Mouse (Mus musculus) neural tube, embryonic 12.5 days (tissue): ENCODE data around the gene Ttll7. TPM values are rescaled to one million over a fixed set of nuclear protein-coding genes. Genes with fewer than 3 reads are reported as not detected.
A peak's percentile ranks its signal among the peaks of the same experiment; 100 is the strongest.

Source experiments
- ATAC-seq: fragments of 200-750 bp; cut with Nextera tagmentation; 2 replicates; pipeline ENCODE4 v1.8.0; 2017; ENCODE audit warnings: low read depth, mild to moderate bottlenecking, moderate TSS enrichment, moderate library complexity; ENCODE audit not compliant: low FRiP score
- H3K27ac ChIP-seq: fragments of 300-500 bp; sonication (generic); 2 replicates; pipeline ENCODE4 v1.5.1; 2016
- H3K27me3 ChIP-seq: fragments of 300-500 bp; sonication (generic); replicated peaks from 2 replicates; pipeline ENCODE4 v1.6.1; 2016; ENCODE audit warnings: mild to moderate bottlenecking
- H3K36me3 ChIP-seq: fragments of 300-500 bp; sonication (generic); 2 replicates; pipeline ENCODE4 v1.6.1; 2016; ENCODE audit warnings: mild to moderate bottlenecking
- H3K4me1 ChIP-seq: fragments of 300-500 bp; sonication (generic); 2 replicates; pipeline ENCODE4 v1.6.1; 2016
- H3K4me2 ChIP-seq: fragments of 300-500 bp; sonication (generic); replicated peaks from 2 replicates; pipeline ENCODE4 v1.6.1; 2016; ENCODE audit warnings: mild to moderate bottlenecking
- H3K4me3 ChIP-seq: fragments of 300-500 bp; sonication (generic); 2 replicates; pipeline ENCODE4 v1.5.1; 2016
- H3K9ac ChIP-seq: fragments of 300-500 bp; sonication (generic); 2 replicates; pipeline ENCODE4 v1.6.1; 2016; ENCODE audit warnings: mild to moderate bottlenecking
- H3K9me3 ChIP-seq: fragments of 300-500 bp; sonication (generic); 2 replicates; pipeline ENCODE4 v1.6.1; 2016; ENCODE audit warnings: mild to moderate bottlenecking
- WGBS: fragments of 180-500 bp; shearing (Covaris S2); methylation state at CpG from one replicate; pipeline ENCODE4 v1.1.7; 2016; 5-methylcytosine and 5-hydroxymethylcytosine counted together
- polyA plus RNA-seq: library from polyadenylated mRNA; unstranded; fragments of >200 nt; fragmentation: Nextera tagmentation; extraction: Ambion mirVana; gene quantifications from 2 replicates; pipeline ENCODE4 v1.2.1, GENCODE M21; 2016

The Ttll7 gene
- polyA plus RNA-seq, 1 experiment from 2014 or later = 19.8 TPM

DNA sequence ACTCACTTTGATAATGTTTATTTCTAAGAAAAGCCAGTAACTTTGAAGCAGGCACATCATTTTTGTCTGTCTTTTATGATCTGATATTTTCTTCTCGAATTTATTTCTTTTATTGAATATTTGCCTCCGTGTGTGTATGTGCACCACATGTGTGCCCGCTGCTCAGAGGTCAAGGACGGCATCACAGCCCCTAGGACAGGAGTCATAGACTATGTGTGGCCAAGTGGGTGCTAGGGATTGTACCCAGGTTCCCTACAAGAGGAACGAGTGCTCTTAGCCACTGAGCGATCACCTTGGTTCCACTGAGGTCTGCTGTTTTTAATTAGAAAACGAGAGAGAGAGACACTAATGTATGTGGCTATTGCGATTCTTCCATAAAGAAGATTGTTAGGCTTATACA is 94.5 kb downstream of the Ttll7 start:
- Histone ChIP-seq H3K36me3 (no peaks in the 10 kb centered on the region), H3K9me3 (no peaks in the 10 kb centered on the region), H3K9ac (no peak overlapping the region), H3K27me3 (no peaks in the 10 kb centered on the region), H3K27ac (no peak overlapping the region), H3K4me3 (no peak overlapping the region), H3K4me1 (no peaks in the 10 kb centered on the region), H3K4me2 (no peak overlapping the region)
- ATAC-seq = no peak
- WGBS = 82% methylated on average over 8 of the region's 8 CpGs

DNA sequence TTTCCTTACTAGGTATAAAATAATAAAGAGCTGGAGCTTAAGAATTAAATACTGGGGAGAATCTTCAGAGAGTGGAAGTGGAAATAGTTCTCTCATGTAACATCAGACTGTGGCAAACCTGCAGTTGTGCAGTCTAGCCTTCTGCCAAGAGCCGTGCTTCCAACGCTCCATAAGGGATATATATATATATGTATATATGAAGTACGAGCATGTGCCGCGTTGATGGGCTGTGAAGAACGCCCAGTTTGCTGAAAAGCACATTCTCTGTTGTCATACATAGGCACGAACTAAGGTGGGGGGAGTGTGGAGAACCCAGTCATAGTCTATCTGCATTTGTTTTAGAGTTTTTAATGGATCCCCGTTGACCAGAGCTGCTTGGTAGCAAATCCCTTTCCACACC is 104.6 kb downstream of the Ttll7 start:
- Histone ChIP-seq H3K4me1 (no peaks in the 10 kb centered on the region), H3K27ac (no peak overlapping the region), H3K4me2 (no peak overlapping the region), H3K4me3 (no peak overlapping the region), H3K36me3 (no peaks in the 10 kb centered on the region), H3K9ac (no peak overlapping the region), H3K27me3 (no peaks in the 10 kb centered on the region), H3K9me3 (no peaks in the 10 kb centered on the region)
- ATAC-seq = no peak
- 88% methylated on average over 8 of the region's 8 CpGs for WGBS

DNA sequence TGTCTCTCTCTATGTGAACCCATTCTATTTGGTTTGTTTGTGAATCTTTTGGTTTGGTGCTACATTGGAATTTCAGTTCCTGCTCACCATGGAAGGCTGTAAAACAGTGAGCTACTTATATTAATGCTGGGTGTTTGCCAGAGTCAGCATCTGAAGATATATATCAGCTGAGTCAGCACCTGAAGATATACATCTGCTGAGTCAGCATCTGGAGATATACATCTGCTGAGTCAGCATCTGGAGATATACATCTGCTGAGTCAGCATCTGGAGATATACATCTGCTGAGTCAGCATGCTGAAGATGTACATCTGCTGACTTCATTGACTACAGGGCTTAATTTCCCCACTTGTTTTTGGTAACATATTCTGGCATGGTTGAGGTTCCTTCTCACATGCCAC is 110.7 kb downstream of the Ttll7 start:
- H3K27ac ChIP-seq = no peak overlapping the region
- H3K36me3 ChIP-seq = peaks cover 4% of the 10 kb centered on the region; the same call in 1 of the 2 replicates
- no peaks in the 10 kb centered on the region for H3K4me1 ChIP-seq
- no peaks in the 10 kb centered on the region for H3K9me3 ChIP-seq
- no peak overlapping the region for H3K4me3 ChIP-seq
- no peak overlapping the region for H3K9ac ChIP-seq
- H3K4me2 ChIP-seq = no peak overlapping the region
- no peak for ATAC-seq
- H3K27me3 ChIP-seq = no peaks in the 10 kb centered on the region

- no peak for ATAC-seq
- Histone ChIP-seq H3K4me2 (no peak overlapping the region), H3K9me3 (no peaks in the 10 kb centered on the region), H3K9ac (no peak overlapping the region), H3K27ac (no peak overlapping the region), H3K4me3 (no peak overlapping the region), H3K36me3 (peaks cover 8% of the 10 kb centered on the region; the same call in 1 of the 2 replicates), H3K4me1 (no peaks in the 10 kb centered on the region), H3K27me3 (no peaks in the 10 kb centered on the region)
- 93% methylated on average over 3 of the region's 3 CpGs for WGBS
Measured at GRCm38 (mm10) chr3:146964384-146964783, 112.2 kb downstream of the Ttll7 start.

- H3K9me3 ChIP-seq = no peaks in the 10 kb centered on the region
- H3K27ac ChIP-seq = no peak overlapping the region
- H3K9ac ChIP-seq = no peak overlapping the region
- no peak for ATAC-seq
- H3K4me3 ChIP-seq = no peak overlapping the region
- no peaks in the 10 kb centered on the region for H3K4me1 ChIP-seq
- 71% methylated on average over 7 of the region's 7 CpGs for WGBS
- peaks cover 5% of the 10 kb centered on the region; the same call in 1 of the 2 replicates for H3K36me3 ChIP-seq
- no peak overlapping the region for H3K4me2 ChIP-seq
- no peaks in the 10 kb centered on the region for H3K27me3 ChIP-seq
Measured at GRCm38 (mm10) chr3:146967242-146967641, 115.1 kb downstream of the Ttll7 start.

DNA sequence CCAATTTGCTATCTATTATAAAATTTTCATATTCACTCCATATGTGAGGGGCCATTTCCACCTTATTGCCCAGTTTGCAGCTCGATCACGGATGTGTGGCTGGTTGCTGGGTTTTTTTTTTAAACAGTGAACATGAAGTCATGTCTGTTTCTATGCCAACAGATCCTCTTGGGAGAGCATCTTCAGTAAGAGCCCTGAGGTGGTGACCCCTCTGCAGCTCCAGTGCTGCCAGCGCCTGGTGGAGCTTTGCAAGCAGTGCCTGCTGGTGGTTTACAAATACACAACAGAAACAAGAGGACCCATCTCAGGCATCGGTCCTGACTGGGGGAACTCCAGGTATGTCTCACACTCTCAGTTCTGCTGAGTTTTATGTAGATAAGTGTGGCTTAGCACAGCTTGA is 115.7 kb downstream of the Ttll7 start:
- 57% methylated on average over 4 of the region's 4 CpGs for WGBS
- peaks cover 5% of the 10 kb centered on the region; the same call in 1 of the 2 replicates for H3K36me3 ChIP-seq
- no peaks in the 10 kb centered on the region for H3K27me3 ChIP-seq
- H3K9me3 ChIP-seq = no peaks in the 10 kb centered on the region
- no peak for ATAC-seq
- no peak overlapping the region for H3K4me2 ChIP-seq
- H3K27ac ChIP-seq = no peak overlapping the region
- H3K4me1 ChIP-seq = no peaks in the 10 kb centered on the region
- H3K9ac ChIP-seq = no peak overlapping the region
- no peak overlapping the region for H3K4me3 ChIP-seq

DNA sequence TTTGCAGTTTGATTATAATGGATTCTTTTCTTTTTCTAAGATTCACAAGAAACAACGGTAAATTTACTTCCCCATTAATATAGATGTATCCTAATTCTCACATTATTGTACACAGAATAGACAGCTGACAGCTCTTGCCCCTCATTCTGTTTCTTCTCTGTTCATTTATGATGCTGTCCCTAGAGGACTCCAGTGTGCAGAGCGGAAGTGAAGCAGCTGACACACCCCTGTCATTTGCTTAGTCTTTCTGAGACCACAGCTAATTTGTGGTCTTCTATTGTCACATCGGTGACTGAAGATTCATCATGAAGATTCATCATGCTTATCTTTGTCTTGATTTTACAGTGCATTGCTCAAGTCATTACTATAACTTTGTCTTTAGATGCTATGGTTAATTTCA is 126.1 kb downstream of the Ttll7 start:
- Histone ChIP-seq H3K4me2 (no peak overlapping the region), H3K4me3 (no peak overlapping the region), H3K9ac (no peak overlapping the region), H3K27ac (no peak overlapping the region), H3K27me3 (no peaks in the 10 kb centered on the region), H3K9me3 (no peaks in the 10 kb centered on the region), H3K4me1 (no peaks in the 10 kb centered on the region), H3K36me3 (no peaks in the 10 kb centered on the region)
- WGBS = 72% methylated on average over 3 of the region's 3 CpGs
- ATAC-seq = no peak

DNA sequence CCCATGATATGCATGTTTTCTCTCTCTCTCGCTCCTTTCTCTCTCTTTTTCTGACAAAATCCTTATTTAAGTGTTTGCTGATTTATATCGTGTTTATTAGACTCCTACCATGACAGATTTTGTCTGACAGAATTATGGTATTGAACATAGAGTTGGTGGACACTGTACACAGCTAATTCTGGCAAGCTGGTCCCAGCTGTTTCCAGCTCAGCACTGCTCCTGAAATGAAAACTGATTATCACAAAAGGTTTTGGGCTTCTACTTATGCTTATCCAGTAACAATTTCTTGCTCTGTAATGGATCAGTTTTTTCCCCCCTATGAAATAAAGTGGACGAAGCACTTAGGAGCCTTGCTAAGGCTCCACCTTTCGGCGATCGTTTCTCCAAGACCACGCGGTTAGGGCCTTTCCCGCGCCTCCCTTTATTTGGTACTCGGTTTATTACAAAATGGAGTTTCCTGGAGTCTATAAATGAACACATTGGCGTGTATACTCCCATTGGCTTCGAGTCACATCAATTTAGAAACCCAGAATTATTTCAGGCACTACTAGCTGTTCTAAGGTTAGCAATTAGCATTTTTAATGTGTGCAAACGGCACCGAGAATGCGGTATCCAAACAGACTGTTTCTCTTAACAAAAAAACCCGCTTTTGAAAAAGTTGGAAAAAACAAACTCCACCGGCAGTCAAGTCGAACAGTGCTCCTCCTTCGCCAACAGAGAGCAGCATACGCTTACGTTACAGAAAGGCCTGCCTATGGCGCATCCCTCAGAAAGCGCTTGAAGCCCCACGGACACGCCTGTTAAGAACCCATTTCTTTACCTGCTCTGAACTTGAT is 141.9 kb downstream of the Ttll7 start:
- 29% methylated on average over 26 of the region's 26 CpGs for WGBS
- Histone ChIP-seq H3K4me1 (no peaks in the 10 kb centered on the region), H3K4me3 (no peak overlapping the region), H3K36me3 (no peaks in the 10 kb centered on the region), H3K27me3 (no peaks in the 10 kb centered on the region), H3K4me2 (peak overlapping the region; percentile 23), H3K9ac (no peak overlapping the region), H3K27ac (no peak overlapping the region), H3K9me3 (no peaks in the 10 kb centered on the region)
- ATAC-seq = peak; percentile 92

GRCm38 (mm10) chr3:146994670-146995415 is 142.7 kb downstream of the Ttll7 start:
- Histone ChIP-seq H3K27ac (no peak overlapping the region), H3K9ac (no peak overlapping the region), H3K9me3 (no peaks in the 10 kb centered on the region), H3K36me3 (no peaks in the 10 kb centered on the region), H3K4me2 (no peak overlapping the region), H3K27me3 (no peaks in the 10 kb centered on the region), H3K4me1 (no peaks in the 10 kb centered on the region), H3K4me3 (no peak overlapping the region)
- ATAC-seq = 0 out of 2 replicates have a peak, but pooled peaks have one; percentile 13
- WGBS = 69% methylated on average over 15 of the region's 15 CpGs

DNA sequence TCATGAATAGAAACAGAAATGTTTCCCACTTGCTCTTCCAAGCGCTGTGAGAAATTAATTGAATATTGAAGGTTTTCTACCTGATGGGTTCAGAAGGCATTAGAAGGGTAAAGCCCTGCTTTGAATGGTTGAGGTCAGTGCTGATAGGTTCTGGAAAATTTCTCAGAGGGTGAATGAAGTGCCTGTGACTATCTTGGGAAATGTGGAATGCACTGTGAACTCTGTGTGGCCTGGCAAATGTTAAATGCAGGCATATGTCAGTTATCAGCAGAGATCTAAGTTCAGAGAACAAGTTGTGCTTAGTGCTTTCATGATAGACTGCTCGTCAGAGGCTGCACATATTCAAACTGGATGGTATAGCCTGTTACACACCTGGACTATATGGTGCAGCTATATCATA is 147.0 kb downstream of the Ttll7 start:
- Histone ChIP-seq H3K27me3 (no peaks in the 10 kb centered on the region), H3K4me1 (no peaks in the 10 kb centered on the region), H3K4me2 (no peak overlapping the region), H3K27ac (no peak overlapping the region), H3K9me3 (no peaks in the 10 kb centered on the region), H3K4me3 (no peak overlapping the region), H3K36me3 (no peaks in the 10 kb centered on the region), H3K9ac (no peak overlapping the region)
- WGBS = 89% methylated on average over 2 of the region's 2 CpGs
- ATAC-seq = no peak

- no peak overlapping the region for H3K4me3 ChIP-seq
- no peak for ATAC-seq
- no peaks in the 10 kb centered on the region for H3K27me3 ChIP-seq
- H3K9me3 ChIP-seq = no peaks in the 10 kb centered on the region
- no peaks in the 10 kb centered on the region for H3K4me1 ChIP-seq
- H3K9ac ChIP-seq = no peak overlapping the region
- H3K4me2 ChIP-seq = no peak overlapping the region
- H3K27ac ChIP-seq = no peak overlapping the region
- WGBS = 81% methylated on average over 3 of the region's 3 CpGs
- H3K36me3 ChIP-seq = no peaks in the 10 kb centered on the region
Measured at GRCm38 (mm10) chr3:147000963-147001362, 148.8 kb downstream of the Ttll7 start.

- no peak for ATAC-seq
- Histone ChIP-seq H3K4me3 (no peak overlapping the region), H3K4me2 (no peak overlapping the region), H3K9ac (no peak overlapping the region), H3K27ac (no peak overlapping the region), H3K27me3 (no peaks in the 10 kb centered on the region), H3K36me3 (no peaks in the 10 kb centered on the region), H3K4me1 (no peaks in the 10 kb centered on the region), H3K9me3 (no peaks in the 10 kb centered on the region)
- 74% methylated on average over 3 of the region's 3 CpGs for WGBS
Measured at GRCm38 (mm10) chr3:147001557-147001956, 149.4 kb downstream of the Ttll7 start.
